Mouse (Mus musculus): ENCODE data around the gene Tdrkh.

Gene Tdrkh

DNA sequence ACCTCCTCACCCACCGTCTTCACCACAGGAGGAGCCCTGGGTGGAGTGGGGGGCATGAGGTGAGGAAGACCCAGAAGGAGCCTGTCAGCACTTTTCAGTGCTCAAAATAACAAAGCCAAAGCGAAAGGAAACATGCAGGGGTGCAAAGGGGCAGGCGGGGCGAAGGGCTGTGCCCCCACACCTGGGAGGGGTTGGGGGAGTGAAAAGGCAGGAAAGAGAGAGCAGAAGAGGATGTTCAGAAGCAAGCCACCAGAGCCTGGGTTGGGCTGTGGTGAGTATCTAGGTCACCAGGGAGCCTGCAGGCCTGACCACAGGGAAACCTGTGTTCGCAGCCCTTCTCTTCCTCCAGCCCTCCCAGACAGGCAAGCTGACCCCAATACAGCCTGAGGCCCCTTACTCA, 25.0 kb upstream of the Tdrkh start:
- DNase-seq (ENCODE audit: extremely low read depth, low read depth, low spot score): no peak

DNA sequence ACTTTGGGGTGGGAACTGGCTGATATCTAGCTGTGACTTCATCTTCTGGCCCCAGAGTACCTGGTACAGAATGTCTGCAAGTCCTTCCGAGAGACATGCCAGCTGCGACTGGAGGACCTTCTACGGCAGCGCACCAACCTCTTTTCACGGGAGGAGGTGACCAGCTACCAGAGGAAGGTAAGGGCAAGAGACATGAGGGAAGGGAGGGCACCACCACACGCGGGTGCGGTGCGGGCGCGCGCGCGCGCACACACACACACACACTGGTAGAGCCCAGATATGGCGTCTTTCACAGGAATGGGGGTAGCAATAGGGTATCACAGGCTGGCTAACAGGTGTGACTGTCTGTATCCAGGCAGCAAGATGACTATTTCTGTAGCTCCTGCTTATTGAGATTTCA, 23.7 kb upstream of the Tdrkh start:
- DNase-seq (ENCODE audit: extremely low read depth, low read depth, low spot score): no peak

DNA sequence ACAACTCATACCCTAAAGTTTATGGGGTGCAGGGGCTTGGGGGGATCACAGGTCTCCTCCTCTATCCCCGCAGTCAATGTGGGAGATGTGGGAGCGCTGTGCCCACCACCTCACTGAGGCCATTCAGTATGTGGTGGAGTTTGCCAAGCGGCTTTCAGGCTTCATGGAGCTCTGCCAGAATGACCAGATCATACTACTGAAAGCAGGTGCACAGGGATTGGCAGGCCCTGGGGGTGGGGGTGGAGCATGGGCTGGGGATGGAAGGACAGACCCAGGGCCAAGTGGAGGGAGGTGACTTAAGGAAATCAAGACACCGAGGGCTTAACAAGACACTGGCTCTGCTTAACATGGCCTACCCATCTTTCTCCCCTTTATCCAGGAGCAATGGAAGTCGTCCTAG, 22.1 kb upstream of the Tdrkh start:
- no peak for DNase-seq (ENCODE audit: extremely low read depth, low read depth, low spot score)

DNA sequence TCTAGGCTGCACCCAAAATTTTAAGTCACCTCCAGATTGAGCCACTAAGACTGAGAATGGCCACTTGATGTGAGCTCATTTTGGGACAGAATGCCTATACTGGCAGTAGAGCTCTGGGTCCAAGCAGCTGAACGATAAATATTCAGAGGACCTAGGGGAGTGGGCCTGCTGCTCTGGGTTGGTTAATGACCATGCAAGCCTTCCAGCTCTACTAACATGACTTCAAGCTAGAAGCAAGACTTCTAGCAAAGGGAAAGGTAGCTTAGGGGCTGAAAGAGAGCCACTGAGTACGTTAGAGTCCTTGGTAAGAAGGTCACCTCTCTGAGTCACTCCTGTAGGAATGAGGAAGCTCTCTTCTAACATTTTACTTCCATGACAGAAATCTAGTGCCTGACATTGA, 20.9 kb upstream of the Tdrkh start:
- DNase-seq (ENCODE audit: extremely low read depth, low read depth, low spot score): no peak

DNA sequence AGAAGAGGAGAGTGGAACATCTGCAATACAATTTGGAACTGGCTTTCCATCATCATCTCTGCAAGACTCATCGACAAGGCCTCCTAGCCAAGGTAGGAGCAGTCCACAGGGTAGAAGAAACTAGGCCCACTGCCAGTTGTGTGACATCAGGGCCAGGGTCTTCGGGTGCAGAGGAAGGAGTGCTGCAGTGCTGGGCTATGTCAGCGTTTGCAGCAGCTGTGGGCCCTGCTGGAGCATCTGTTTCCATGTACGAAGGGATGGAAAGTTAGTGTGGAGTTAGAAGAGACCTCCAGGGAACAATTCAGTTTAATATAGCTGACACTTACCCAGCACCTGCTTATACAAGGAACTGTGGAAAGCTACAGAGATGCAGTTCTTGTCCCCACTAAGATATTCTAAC, 20.0 kb upstream of the Tdrkh start:
- DNase-seq (ENCODE audit: extremely low read depth, low read depth, low spot score): no peak

DNA sequence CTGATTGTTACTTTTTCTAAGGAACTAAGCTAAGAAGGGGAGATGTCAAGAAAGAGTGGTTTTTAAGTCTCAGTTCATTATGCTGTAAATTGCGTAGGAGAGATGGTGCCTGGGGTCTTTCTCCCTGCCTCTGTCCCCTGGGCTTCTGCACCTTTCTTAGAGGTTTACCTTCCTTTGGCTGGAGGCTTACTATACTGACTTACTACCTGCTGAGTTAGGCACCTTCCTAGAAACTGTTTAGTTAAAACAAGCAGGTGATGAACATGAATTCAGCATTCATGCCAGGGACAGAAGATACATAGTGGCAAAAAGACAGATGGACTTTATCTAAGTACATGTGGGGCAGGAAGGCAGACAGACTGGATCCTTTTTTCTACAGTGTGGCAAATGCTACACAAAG, 16.7 kb upstream of the Tdrkh start:
- DNase-seq (ENCODE audit: extremely low read depth, low read depth, low spot score): no peak

DNA sequence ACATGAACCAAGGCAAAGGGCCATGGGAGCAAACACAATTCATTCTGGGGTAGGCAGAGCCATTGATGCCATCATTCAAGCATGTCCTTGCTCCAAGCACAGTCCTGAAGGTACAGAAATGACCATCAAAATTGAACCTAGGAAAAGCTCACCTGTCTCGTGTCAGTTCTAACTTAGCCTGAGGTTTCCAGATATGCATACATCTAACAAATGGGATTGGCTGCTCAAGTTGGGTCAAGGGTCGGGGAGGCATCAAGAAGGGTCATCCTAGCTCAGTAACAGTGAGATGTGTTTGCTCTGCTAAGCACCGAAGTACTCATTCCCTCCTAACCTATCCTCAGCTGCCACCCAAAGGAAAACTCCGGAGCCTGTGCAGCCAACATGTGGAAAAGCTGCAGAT, 16.2 kb upstream of the Tdrkh start:
- no peak for DNase-seq (ENCODE audit: extremely low read depth, low read depth, low spot score)

DNA sequence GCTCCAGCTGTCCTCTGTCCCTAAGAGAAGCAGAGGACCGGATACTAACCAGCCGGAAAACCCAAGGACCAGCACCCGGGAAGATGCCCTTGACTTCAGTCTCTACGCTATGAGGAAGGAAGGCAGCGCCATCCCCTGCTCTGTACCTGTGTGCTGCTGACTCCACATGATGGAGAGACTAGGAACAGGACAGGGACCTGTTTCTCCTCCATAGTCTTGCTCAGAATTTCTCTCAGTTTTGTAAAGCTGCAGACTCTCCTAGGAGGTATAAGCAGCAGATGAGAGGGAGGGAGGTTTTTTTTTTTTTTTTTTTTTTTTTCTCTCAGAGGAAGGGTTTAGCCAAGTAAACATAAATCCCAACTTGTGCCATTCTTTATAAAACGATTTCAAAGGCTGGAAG, 14.9 kb upstream of the Tdrkh start, which contains the start of gene Lingo4:
Gene Lingo4, plus strand, starts transcription at position 301 of the 400 bp plus-strand sequence.
- no peak for DNase-seq (ENCODE audit: extremely low read depth, low read depth, low spot score)

DNA sequence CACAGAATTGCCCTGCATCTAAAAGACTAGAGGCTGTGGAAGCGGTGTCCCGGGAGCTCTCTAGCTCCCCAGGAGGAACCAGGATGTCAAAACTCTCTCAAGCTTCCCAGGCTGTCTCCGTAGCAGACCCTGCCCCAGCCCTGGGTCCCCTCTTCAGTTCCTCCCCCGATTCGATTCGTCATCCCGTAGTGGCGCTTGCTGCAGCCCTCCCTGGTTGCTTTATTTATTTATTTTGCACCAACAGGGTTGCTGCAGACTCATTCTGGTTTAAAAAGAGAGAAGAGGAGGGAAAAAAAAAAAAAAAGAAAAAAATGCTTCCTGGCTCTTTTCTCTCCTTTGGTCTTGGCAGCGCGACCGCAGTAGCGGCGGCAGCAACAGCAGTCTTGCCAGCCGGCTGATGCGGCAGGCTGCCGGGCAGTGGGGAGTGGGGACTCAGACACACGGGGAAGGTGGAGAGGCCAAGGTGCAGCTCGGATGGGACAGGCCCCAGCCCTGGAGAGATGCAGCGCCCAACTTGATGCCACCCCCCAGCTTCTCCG, 14.1 kb upstream of the Tdrkh start:
- no peak for DNase-seq (ENCODE audit: extremely low read depth, low read depth, low spot score)

DNA sequence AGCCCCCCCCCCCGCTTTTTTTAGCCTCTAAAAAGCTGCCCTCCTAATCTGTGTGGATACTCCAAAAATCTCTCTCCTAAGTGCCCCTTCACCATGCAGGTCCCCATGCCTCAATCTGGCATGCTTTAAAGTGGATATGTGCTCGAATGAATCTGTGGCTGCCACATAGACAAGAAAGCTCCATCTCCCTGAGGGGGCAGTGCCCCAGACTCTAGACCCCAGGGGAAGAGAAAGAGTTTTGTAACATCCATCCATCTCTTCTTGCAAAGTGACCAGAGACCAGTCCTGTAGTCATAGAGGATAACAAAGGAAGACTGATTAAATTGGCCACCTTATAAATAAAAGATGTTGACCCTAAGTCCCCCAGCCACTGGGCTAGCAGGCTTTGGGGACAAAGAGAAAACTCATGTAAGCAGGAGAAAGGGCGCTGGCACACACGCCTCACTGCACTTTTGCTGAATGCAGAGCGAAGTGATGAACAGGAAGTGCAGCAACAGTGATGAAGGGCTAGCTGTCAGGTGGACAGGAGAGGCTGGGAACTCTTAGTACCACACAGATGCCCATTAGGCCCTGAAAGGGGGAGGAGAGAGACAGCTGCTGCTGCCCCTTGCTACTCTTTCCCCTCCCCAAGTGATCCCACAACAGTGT, 13.3 kb upstream of the Tdrkh start:
- DNase-seq (ENCODE audit: extremely low read depth, low read depth, low spot score): no peak

DNA sequence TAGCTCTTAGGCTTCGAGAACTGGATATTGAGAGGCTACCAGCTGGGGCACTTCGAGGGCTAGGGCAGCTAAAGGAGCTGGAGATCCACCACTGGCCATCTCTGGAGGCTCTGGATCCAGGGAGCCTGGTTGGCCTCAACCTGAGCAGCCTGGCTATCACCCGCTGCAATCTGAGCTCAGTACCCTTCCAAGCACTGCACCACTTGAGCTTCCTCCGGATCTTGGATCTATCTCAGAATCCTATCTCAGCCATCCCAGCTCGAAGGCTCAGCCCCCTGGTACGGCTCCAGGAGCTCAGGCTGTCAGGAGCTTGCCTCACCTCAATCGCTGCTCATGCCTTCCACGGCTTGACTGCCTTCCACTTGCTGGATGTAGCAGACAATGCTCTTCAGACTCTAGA, 10.6 kb upstream of the Tdrkh start:
- no peak for DNase-seq (ENCODE audit: extremely low read depth, low read depth, low spot score)

DNA sequence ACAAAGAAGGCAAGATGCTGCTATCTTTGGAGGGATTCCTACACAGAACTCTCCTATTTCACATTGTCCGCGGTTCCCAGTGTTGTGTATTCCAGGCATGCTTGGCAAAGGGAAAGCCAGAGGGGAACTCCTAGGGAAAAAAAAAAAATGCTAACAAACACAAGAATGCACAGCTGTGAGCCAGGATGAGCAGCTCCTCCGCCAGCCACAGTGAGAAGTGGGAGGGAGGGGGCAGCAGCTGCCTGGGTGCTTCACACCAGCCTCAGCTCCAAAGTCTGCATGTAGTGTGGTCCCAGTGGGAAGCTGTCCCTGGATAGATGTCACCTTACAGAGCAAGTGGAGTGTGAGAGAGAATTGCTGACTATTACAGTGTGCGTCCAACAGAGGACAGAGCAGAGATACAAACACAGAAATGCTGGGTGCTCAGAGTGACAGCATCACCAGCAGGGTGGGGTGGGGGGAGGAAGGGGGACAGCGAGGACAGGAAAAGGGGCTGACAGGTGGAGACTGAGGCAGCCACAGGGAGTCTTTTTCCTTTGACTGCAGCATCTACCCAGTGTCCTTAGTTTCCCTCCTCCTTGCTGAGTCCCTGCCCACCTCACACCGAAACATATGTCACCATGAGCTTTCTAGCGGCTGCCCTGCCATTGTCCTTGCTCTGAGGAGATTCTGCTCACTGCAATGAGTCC, 8.6 kb upstream of the Tdrkh start:
- no peak for DNase-seq (ENCODE audit: extremely low read depth, low read depth, low spot score)

DNA sequence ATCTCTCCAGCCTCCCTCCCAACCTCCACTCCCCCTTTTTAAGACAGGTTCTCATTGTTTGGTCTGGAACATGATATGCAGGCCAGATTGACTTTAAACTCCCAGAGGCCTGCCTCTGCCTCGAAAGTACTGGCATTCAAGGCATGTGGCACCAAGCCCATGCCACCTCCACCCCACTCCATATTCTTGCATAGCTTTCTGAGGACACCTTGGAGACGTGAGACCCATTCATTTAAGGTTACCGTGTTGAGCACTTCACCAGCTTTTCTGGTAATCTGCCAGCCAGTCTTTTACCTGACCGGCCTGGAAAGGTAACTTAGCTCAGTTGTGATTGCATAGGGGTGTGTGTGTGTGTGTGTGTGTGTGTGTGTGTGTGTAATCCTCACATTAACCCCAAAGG, 7.5 kb upstream of the Tdrkh start:
- DNase-seq (ENCODE audit: extremely low read depth, low read depth, low spot score): no peak

DNA sequence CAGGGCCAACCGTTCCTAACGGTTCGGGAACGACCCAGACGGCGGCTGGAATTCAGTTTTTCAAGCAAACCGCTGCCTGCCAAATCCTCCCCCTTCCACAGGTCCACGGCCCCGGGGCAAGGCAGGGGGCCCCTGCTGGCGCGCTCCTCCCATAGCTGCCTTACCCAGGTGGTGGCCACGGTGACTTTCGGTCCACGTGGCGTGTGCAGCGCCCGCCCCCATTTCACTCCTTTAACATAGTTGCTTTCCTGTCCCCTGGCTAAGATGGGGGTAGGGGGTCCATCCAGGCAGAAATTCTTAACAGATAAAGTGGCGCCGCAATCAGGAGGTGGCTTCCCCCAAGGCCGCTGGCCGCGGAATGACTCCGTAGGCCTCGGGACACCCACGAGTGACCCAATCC, 543 bp upstream of the Tdrkh start:
- DNase-seq (ENCODE audit: extremely low read depth, low read depth, low spot score): no peak

DNA sequence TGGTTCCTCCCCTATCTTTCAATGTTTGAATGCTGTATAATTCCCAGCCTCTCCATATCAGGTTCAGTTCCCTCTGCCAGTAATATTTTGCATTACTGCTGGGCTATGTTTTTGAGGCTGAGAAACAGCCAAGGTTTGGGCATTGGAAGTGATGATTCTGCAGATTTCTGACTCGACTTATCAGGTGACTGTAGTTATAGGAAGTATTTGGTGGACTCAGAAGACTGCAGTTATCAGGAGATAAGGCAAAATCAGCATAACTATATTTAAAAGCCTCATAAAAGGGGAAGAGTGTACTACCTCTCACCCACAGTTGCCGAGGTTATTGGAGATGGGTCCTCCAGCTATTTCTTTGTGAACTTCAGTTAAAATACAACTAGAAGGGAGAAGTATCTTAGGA, 17.9 kb downstream of the Tdrkh start:
- DNase-seq (ENCODE audit: extremely low read depth, low read depth, low spot score): no peak

DNA sequence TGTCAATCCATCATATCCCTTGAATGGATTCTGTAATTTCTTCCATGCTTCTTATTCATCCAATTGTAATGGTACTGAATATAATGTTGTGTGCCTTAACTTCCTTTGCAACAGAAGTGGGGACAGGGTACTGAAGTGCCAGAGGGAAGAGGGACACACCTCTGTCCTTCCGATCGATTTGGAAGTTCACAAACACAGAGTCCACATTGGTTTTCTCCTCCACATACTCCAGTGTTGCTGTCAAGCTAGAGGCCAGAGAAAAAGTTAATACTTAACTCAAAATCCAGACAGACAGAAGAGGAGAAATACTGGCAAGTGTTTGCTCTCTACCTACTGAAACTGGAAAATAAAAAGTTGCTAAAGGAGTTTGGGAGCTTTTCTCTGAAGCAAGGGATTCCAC, 21.2 kb downstream of the Tdrkh start:
- no peak for DNase-seq (ENCODE audit: extremely low read depth, low read depth, low spot score)

DNA sequence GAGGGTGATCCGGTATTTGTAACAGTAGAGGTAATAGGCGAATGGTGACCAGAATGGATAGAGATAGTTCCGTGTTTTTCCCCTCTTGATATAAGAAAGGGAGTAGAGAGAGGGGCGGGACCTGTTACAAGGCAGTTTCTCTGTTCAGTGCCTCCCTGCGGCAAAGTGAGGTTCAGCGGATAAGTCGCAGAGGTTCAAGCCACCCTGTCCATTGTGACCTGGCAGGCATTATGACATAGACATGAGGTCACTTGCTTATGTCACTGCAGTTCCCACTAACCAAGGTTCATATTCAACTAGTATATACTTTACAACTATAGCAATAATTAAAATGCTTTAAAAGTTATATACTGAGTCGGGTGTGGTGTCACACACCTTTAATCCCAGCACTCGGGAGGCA, 23.3 kb downstream of the Tdrkh start:
- DNase-seq (ENCODE audit: extremely low read depth, low read depth, low spot score): no peak

DNA sequence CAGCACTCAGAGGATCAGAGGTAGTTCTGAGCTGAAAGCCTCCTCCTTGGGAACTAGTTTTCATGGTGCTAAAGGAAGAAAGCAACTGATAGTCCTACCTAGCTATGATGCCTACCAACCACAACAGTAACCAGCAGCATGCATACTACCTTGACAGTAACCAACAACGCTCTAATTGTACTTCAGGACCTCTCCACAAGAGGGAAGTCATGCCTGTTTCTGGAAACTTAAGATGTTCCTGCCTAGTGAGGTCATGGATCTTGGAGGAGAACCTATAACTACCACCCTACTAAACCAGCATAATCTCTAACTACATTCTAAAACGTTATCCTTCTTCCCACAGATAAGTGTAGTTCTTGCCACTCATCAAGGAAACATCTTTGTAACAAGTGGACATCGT, 28.1 kb downstream of the Tdrkh start:
- DNase-seq (ENCODE audit: extremely low read depth, low read depth, low spot score): no peak

DNA sequence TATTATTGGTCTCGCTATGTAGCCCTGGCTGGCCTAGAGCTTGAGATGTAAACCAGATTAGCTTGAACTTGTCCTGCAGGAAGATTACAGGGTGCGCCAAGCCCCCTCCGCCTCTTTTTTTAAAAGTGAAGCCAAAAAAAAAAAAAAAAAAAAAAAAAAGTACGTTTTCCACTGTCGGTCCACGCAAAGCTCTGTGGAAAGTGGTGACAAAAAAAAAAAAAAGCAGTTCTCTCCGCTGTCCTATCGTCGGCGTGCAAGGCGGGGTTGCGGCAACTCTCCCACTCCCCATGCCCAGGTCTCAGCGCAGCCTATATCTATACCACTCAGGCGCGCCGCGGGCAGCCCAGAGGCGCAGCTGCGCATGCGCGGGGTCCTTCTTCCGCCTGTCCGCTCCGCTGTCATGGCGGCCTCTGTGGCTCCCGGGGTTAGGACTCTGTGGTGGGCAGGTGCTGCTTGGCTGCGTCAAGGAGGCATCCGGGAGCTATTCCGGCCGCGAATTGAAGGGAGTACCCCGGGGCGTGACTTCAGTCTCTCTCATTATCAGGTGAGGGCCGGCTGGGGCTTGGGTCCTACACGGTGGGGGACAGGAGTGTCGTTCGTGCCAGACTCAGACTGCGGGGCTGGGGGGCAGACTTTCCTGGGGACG, 30.0 kb downstream of the Tdrkh start, which contains the start of gene Mrpl9:
Gene Mrpl9, plus strand, starts transcription at position 368 of the 646 bp plus-strand sequence.
- DNase-seq (ENCODE audit: extremely low read depth, low read depth, low spot score): no peak

DNA sequence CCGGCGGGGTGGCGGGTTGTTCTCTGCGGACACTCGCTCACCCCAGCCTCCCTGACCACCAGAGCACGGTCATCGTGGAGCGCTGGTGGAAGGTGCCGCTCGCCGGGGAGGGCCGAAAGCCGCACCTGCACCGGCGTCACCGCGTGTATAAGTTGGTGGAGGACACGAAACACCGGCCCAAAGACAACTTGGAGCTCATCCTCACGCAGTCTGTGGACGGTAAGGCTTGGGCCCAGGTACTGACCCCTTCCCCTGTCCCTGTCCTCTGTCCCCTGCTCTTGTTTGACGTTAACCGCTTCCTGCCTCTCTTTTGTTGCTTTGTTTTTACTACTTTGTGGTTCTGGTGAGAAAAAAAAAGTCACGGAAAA, 30.5 kb downstream of the Tdrkh start, which contains the start of gene Oaz3:
Gene Oaz3, minus strand, starts transcription at position 319 of the 368 bp plus-strand sequence.
- DNase-seq (ENCODE audit: extremely low read depth, low read depth, low spot score): no peak

DNA sequence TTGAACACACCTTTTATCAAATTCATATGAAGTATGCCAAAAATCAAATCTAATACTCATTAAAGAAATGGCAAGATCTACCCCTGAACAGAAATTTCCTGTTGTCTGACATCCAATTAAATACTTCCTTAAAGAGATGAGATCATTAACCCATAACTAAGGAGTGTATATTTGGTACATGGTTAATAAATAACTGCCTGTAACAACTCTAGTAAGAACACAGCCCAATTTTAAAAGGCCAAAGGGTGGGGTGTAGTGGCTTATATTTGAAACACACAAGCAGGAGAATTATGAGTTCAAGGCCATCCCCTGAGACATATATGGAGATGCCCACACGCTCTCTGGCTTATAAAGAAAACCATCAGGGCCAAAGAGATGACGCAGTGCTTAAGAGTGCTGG, 36.3 kb downstream of the Tdrkh start:
- DNase-seq (ENCODE audit: extremely low read depth, low read depth, low spot score): no peak

DNA sequence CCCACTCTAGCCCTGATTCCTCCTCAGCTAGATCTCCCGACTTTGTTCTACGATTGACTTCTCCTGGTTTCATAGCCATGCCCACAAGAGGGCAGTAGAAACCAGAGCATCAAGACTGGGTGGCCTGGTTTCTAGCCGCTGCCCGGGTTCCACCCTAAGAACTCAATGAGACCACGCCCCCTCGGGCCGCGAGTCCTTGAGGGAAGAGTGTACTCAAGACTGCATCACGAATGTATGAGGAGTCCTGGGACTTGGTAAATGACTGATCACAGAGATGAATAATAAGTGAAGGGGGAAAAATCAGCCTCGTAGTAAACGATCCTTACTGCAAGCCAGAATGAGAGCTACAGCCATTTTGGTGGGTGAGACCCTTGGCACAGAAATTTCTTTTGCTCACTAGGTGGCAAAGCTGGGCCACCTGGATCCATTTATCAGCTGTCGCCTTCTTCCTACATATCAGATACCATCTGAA, 43.5 kb downstream of the Tdrkh start:
- DNase-seq (ENCODE audit: extremely low read depth, low read depth, low spot score): no peak
